Comparison of ENCODE assay signal across 8 mouse cellular contexts in the genomic region with DNA sequence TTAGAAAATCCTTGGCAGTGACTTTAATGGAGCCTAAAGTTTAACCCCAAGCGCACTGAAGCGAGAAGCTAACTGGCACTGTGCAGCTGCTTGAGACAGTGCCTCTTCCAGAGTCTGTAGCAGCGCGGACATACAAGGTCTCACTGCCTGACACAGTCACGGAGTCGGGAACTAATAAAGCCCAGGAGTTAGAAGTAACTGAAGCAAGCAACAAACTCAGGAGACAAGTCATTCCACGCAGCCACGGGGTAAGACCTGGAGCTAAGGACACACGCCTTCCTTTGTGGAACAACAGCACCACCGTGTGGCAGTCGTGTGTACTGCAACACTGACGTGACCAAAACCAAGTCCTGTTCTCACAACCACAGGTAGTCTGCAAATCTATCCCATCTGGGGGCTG. TPM values are rescaled to one million over a fixed set of nuclear protein-coding genes. Genes with fewer than 3 reads are reported as not detected.
DNase-seq lines count a peak whose midpoint lies in the region; ATAC-seq lines count a peak whose summit lies in the region.

No protein-coding gene starts in this region.

- no peaks in the 10 kb centered on the region for H3K4me1 ChIP-seq in hindbrain, embryonic 15.5 days (replicated peaks)

- no peak overlapping the region for H3K9ac ChIP-seq in hindbrain, embryonic 15.5 days

- no peak overlapping the region for H3K27ac ChIP-seq in hindbrain, embryonic 15.5 days (replicated peaks)

- DNase-seq in Muller cell, postnatal 12 days (ENCODE audit: inconsistent ontology term): peak; percentile 75
- DNase-seq in cerebellum, adult 9-11 months: peak; percentile 63
- peak; percentile 53 to 94 for DNase-seq in frontal cortex, adult 2 months (ENCODE audit: extremely low spot score in 1 of 2, low spot score in 1 of 2)
- DNase-seq in layer of hippocampus, postnatal 25 days (ENCODE audit: extremely low spot score in 1 of 2, low spot score in 1 of 2): peak; percentile 87 to 97
- peak; percentile 89 for DNase-seq in lung, postnatal 14 days
- DNase-seq in retina, adult 2 months (ENCODE audit: low read depth, low spot score): peak; percentile 68
- peak; percentile 74 for DNase-seq in thymus, postnatal 14 days

- 36% methylated on average over 12 of the region's 12 CpGs for WGBS in hindbrain, embryonic 15.5 days

- peaks cover 12% of the 10 kb centered on the region for H3K36me3 ChIP-seq in hindbrain, embryonic 15.5 days

- peak; percentile 79 for ATAC-seq in hindbrain, embryonic 15.5 days (ENCODE audit: low FRiP score, low read depth)

- H3K4me3 ChIP-seq in hindbrain, embryonic 15.5 days: no peak overlapping the region

- H3K27me3 ChIP-seq in hindbrain, embryonic 15.5 days: no peaks in the 10 kb centered on the region

- H3K4me2 ChIP-seq in hindbrain, embryonic 15.5 days: no peak overlapping the region

- no peaks in the 10 kb centered on the region for H3K9me3 ChIP-seq in hindbrain, embryonic 15.5 days

RNA-seq across cellular contexts. Expression of a gene that starts 16.1 kb away (rescaled TPM):
- 4.1 and 5.2 TPM in 2 replicates for polyA plus RNA-seq in frontal cortex, adult 2 months (2012; rRNA removed)
- 27.0 and 36.2 TPM in 2 replicates for polyA plus RNA-seq in hindbrain, embryonic 15.5 days (2015; fragmentation: Nextera tagmentation; extraction: Ambion mirVana)
- total RNA-seq in layer of hippocampus, postnatal 25 days (2021): 10 to 100 TPM; 29.2 to 30.7 TPM

RNA-seq across cellular contexts. Expression of a gene that starts 27.3 kb away (rescaled TPM):
- 14.8 and 16.1 TPM in 2 replicates for polyA plus RNA-seq in frontal cortex, adult 2 months (2012; rRNA removed)
- 30.8 and 31.4 TPM in 2 replicates for polyA plus RNA-seq in hindbrain, embryonic 15.5 days (2015; fragmentation: Nextera tagmentation; extraction: Ambion mirVana)
- total RNA-seq in layer of hippocampus, postnatal 25 days (2021): 10 to 100 TPM; 14.8 to 14.9 TPM
